Mouse (Mus musculus): Measurements from ENCODE around the gene Gm10031. TPM values are rescaled to one million over a fixed set of nuclear protein-coding genes. Genes with fewer than 3 reads are reported as not detected.
"Not testable (repeated sequence)": the region's sequence is repeated elsewhere in the genome, so short reads cannot be mapped to it uniquely, and the experiment has no call there.

Gm10031 gene
- 1.2 and 1.8 TPM in 2 replicates for polyA plus RNA-seq (2012; ENCODE audit: insufficient read depth, low replicate concordance)

DNA sequence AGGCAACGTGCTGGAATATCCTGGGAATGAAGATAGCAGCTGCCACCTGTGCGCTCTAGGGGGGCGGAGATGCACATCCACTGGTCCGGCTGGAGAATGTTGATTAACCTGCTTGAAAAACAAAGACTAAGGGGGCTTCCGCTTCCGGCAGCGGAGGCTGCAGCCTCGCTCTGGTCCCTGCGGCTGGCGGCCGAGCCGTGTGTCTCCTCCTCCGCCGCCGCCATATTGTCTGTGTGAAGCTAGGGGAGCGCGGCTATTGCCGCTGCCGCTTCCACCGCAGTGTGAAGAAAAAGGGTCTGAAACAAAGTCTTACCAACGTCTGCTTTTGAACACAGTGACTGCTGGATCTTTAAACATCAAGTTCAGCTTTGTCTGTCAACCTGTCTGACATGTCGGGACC lies at the start of gene Gm10031:
Gene Gm10031 (plus strand): TSS at position 171 of the 400 bp plus-strand sequence.
- H3K4me1 ChIP-seq; H3K9me3 ChIP-seq; H3K36me3 ChIP-seq (replicated peaks; ENCODE audit: low read length); H3K4me3 ChIP-seq (replicated peaks); H3K27me3 ChIP-seq (replicated peaks): not testable (repeated sequence)

DNA sequence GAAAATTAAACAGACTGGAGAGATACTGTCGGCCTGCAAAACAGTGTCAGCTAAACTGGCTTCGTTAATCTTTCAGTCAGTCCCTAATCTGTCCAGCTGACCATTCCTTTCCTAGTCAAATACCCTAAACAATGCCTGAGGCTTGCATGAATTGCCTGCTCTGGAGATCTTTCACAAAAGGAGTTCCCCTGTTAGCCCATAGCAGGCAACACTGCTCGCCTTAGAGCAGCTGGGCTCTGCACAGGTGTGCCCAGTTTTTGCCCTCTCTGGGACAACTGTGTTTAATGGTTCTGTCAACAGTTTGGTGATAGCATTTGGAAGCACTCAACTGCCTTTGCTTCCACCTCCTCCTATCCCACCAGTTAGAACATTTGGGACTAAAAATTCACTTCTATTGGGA lies 49.0 kb upstream of the Gm10031 start:
- H3K36me3 ChIP-seq (replicated peaks; ENCODE audit: low read length), result no peaks in the 10 kb centered on the region
- TF ChIP-seq GATA1 (IDR thresholded peaks at IDR 0.05; ENCODE audit: borderline replicate concordance, low read length) (no peak), FLI1 (IDR thresholded peaks at IDR 0.05; ENCODE audit: low read length) (no peak)

DNA sequence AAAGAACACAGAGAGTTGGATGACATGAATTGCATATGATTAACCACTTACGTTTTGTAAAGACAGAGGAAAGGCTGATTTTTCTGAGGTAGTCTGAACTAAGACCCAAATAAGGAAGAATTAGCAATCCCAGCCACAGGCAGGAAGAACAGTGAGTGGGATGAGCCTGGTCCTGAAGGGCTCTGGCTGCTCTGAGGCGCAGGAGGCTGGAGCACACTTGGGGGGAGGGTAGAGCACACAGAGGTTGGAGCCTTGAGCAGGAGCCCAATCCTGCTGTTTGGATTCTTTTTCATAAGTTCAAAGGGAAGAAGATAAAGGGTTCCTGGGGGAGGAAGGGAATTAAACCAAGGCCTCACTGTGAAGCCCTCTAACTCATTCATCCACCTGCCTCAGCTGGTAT lies 47.8 kb upstream of the Gm10031 start:
- Histone ChIP-seq H3K27me3 (replicated peaks) (peaks cover 8% of the 10 kb centered on the region), H3K9me3 (no peaks in the 10 kb centered on the region), H3K4me1 (peaks cover 23% of the 10 kb centered on the region), H3K36me3 (replicated peaks; ENCODE audit: low read length) (no peaks in the 10 kb centered on the region), H3K4me3 (replicated peaks) (no peak overlapping the region)
- no peak for TF ChIP-seq FLI1 (IDR thresholded peaks at IDR 0.05; ENCODE audit: low read length)
- no peak for TF ChIP-seq GATA1 (IDR thresholded peaks at IDR 0.05; ENCODE audit: borderline replicate concordance, low read length)

More for the DNA sequence above, 49.0 kb upstream of the Gm10031 start:
- Histone ChIP-seq H3K4me1 (peaks cover 27% of the 10 kb centered on the region), H3K27me3 (replicated peaks) (peaks cover 8% of the 10 kb centered on the region), H3K4me3 (replicated peaks) (no peak overlapping the region), H3K9me3 (no peaks in the 10 kb centered on the region)

DNA sequence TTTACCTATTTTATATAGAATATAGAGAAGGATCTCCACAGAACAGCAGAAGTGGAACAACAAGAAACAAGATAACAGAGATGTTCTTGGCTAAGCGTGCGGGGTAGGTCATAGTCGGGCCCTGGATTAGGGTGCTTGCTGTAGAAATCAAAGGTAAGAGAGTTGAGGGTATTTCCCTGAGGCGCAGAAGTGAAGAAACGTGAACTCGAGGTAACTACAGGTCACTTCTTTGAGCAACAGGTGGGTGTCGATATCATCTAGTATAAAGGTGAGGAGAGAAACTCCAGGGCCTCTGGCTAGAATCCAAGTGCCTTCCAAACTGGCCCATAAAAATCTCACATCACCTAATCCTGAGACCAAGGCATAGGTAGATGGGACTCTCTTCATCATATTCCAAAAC lies 47.3 kb upstream of the Gm10031 start:
- TF ChIP-seq GATA1 (IDR thresholded peaks at IDR 0.05; ENCODE audit: borderline replicate concordance, low read length) (no peak), FLI1 (IDR thresholded peaks at IDR 0.05; ENCODE audit: low read length) (no peak)
- Histone ChIP-seq H3K36me3 (replicated peaks; ENCODE audit: low read length) (no peaks in the 10 kb centered on the region), H3K9me3 (no peaks in the 10 kb centered on the region), H3K4me3 (replicated peaks) (no peak overlapping the region), H3K4me1 (peaks cover 23% of the 10 kb centered on the region), H3K27me3 (replicated peaks) (peaks cover 8% of the 10 kb centered on the region)

DNA sequence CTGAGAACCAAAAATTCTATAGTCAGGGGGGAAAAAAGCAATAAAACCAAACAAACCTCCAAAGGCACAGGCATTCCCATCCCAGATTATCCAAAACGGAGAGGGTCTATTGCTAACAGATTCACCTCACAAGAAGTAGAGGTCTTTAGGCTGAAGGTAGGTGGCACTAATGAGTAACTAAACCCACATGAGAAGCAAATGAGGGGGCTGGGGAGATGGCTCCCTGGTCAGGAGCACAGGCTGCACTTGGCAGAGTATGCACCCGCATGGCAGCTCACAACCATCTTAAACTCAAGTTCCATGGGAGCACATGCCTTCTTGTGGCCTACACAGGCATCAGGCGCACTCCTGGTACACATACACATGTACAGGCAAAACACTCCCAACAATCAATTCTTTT lies 42.0 kb upstream of the Gm10031 start:
- no peak for TF ChIP-seq GATA1 (IDR thresholded peaks at IDR 0.05; ENCODE audit: borderline replicate concordance, low read length)
- TF ChIP-seq FLI1 (IDR thresholded peaks at IDR 0.05; ENCODE audit: low read length), result no peak
- H3K4me3 ChIP-seq (replicated peaks), result no peak overlapping the region
- H3K36me3 ChIP-seq (replicated peaks; ENCODE audit: low read length), result no peaks in the 10 kb centered on the region
- peaks cover 7% of the 10 kb centered on the region; the same call in 1 of the 2 replicates for H3K4me1 ChIP-seq
- H3K9me3 ChIP-seq, result no peaks in the 10 kb centered on the region
- peaks cover 2% of the 10 kb centered on the region for H3K27me3 ChIP-seq (replicated peaks)

DNA sequence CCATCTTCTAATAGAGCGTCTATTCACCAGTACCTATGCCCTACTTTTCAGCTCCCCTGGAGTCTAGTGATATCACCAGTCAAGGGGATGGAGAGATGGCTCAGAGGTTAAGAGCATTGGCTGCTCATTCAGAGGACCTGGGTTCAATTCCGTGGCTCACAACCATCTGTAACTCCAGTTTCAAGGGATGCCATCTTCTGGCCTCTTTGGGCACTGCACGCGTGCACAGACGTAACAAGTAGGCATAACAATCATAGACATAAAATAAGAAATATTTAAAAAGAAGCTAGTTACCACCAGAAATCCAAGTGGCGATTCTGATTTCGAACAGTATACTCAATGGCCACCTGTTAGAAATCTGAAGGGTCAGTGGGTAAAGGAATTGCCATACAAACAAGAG lies 36.3 kb upstream of the Gm10031 start:
- Histone ChIP-seq H3K27me3 (replicated peaks) (peaks cover 4% of the 10 kb centered on the region), H3K4me1 (peaks cover 8% of the 10 kb centered on the region), H3K36me3 (replicated peaks; ENCODE audit: low read length) (no peaks in the 10 kb centered on the region), H3K4me3 (replicated peaks) (no peak overlapping the region), H3K9me3 (peaks cover 4% of the 10 kb centered on the region; the same call in 1 of the 2 replicates)
- TF ChIP-seq FLI1 (IDR thresholded peaks at IDR 0.05; ENCODE audit: low read length) (no peak), GATA1 (IDR thresholded peaks at IDR 0.05; ENCODE audit: borderline replicate concordance, low read length) (no peak)

DNA sequence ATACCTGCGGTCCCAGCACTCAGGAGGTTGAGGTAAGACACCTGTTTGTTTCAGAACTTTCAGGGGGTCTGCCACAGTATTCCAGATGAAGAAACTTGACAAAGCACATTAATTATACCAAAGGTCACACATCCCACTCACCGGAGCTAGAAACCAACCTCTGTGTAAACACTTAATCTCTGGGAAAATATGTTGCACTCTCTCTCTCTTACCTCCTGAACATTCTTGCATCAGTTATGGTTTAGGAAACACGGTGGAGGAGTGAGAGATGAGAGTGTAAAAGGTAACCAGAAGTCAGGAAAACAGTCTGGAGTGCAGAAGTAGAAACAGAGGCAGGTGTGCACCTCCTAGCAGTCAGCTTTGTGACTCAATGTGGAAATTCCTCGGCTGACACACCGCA lies 35.8 kb upstream of the Gm10031 start:
- Histone ChIP-seq H3K4me3 (replicated peaks) (no peak overlapping the region), H3K4me1 (peaks cover 8% of the 10 kb centered on the region), H3K9me3 (peaks cover 4% of the 10 kb centered on the region; the same call in 1 of the 2 replicates), H3K36me3 (replicated peaks; ENCODE audit: low read length) (no peaks in the 10 kb centered on the region), H3K27me3 (replicated peaks) (peaks cover 4% of the 10 kb centered on the region)
- TF ChIP-seq FLI1 (IDR thresholded peaks at IDR 0.05; ENCODE audit: low read length) (no peak), GATA1 (IDR thresholded peaks at IDR 0.05; ENCODE audit: borderline replicate concordance, low read length) (no peak)

DNA sequence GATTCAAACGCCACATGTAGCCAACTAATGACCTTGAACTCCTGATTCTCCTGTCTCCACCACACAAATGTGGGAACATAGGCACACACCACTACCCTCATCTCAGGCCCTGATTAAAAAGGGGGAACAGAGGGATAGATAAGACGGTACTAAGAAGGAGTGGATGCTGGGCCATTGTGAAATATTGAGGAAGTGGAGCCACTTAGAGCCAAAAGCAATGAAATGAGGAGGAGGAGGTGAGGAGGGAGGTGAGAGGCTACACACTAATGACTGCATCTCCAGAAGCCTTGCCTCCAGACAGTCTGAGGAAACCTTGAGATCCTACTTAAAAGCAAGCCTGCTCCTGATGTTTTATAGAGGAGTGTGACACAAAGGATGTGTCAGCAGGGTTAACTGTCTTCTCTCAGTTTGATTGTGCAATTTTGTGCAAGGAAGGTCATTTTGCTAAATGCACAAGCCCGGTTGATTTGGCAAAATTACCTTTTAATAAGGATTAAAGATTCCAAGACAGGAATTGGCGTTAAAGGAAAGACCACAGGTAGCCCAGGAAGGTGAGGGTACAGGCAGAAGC lies 32.5 kb upstream of the Gm10031 start:
- Histone ChIP-seq H3K4me3 (replicated peaks) (no peak overlapping the region), H3K27me3 (replicated peaks) (peaks cover 4% of the 10 kb centered on the region), H3K36me3 (replicated peaks; ENCODE audit: low read length) (no peaks in the 10 kb centered on the region), H3K4me1 (peaks cover 4% of the 10 kb centered on the region; the same call in 1 of the 2 replicates), H3K9me3 (peaks cover 4% of the 10 kb centered on the region; the same call in 1 of the 2 replicates)
- TF ChIP-seq FLI1 (IDR thresholded peaks at IDR 0.05; ENCODE audit: low read length) (no peak), GATA1 (IDR thresholded peaks at IDR 0.05; ENCODE audit: borderline replicate concordance, low read length) (no peak)

DNA sequence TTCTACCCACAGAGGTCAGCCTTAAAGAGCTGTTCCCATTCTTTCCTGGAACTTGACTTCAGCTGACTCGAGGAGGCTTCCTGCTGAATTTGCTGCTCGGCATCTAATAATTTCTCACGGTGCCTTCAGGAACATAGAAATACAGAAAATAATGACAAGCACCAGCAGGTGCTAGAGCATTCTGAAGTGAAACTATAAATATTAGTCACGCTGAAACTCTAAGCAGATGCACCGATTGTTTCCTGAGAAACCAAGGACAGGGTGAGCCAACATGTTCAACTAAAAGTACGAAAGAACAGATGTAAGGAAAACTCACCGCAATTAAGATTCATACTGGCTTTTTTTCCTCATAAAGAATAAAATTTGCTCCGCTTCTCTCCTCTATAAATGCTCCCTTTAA lies 28.8 kb upstream of the Gm10031 start:
- TF ChIP-seq GATA1 (IDR thresholded peaks at IDR 0.05; ENCODE audit: borderline replicate concordance, low read length) (no peak), FLI1 (IDR thresholded peaks at IDR 0.05; ENCODE audit: low read length) (no peak)
- Histone ChIP-seq H3K27me3 (replicated peaks) (peaks cover 4% of the 10 kb centered on the region), H3K4me3 (replicated peaks) (no peak overlapping the region), H3K36me3 (replicated peaks; ENCODE audit: low read length) (no peaks in the 10 kb centered on the region), H3K4me1 (peaks cover 4% of the 10 kb centered on the region; the same call in 1 of the 2 replicates), H3K9me3 (peaks cover 7% of the 10 kb centered on the region)

DNA sequence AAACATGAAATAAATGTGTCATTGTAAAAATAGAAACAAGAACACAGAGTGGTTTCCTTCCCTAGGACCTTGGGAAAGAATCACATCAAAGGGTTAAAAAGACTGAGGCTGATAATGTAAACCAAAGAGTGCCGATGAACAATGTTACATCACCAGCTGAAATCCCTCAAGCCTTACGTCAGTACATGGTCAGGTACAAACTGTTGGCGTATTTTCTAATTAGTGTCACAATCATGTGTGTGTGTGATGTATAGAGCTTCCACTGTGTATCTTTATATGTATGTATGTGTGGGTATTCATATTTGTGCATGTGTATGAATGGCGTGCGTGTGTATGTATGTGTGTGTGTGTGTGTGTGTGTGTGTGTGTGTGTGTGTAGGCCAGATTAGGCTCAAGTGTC lies 26.9 kb upstream of the Gm10031 start:
- Histone ChIP-seq H3K4me1 (no peaks in the 10 kb centered on the region), H3K27me3 (replicated peaks) (peaks cover 4% of the 10 kb centered on the region), H3K4me3 (replicated peaks) (no peak overlapping the region), H3K36me3 (replicated peaks; ENCODE audit: low read length) (no peaks in the 10 kb centered on the region), H3K9me3 (peaks cover 7% of the 10 kb centered on the region)
- TF ChIP-seq FLI1 (IDR thresholded peaks at IDR 0.05; ENCODE audit: low read length) (no peak), GATA1 (IDR thresholded peaks at IDR 0.05; ENCODE audit: borderline replicate concordance, low read length) (no peak)

All from megakaryocyte, embryonic 14.5 days (primary cell).